Mouse (Mus musculus) CH12.LX (cell line): ENCODE measurements around the gene Ptgfr. TPM values are rescaled to one million over a fixed set of nuclear protein-coding genes. Genes with fewer than 3 reads are reported as not detected.

Source experiments
- DNase-seq: peaks from one replicate; pipeline ENCODE4 v3.0.0-alpha.2; 2013; ENCODE audit errors: extremely low read depth
- H3K27ac ChIP-seq: 2 replicates; pipeline ENCODE4 v1.5.1; 2012; ENCODE audit warnings: low read depth, mild to moderate bottlenecking, control low read depth, moderate library complexity; ENCODE audit not compliant: insufficient read depth
- H3K27me3 ChIP-seq: replicated peaks from 2 replicates; pipeline ENCODE3; 2012; ENCODE audit warnings: inconsistent platforms
- H3K36me3 ChIP-seq, 2 experiments: replicated peaks in 1 of 2; 2 replicates each; pipeline versions ENCODE3 to v1.6.1; 2012; ENCODE audit warnings: inconsistent platforms in 1 of 2, low read length in 1 of 2, mild to moderate bottlenecking in 1 of 2, mixed read lengths in 1 of 2, moderate library complexity in 1 of 2; ENCODE audit not compliant: control insufficient read depth in 1 of 2, insufficient read depth in 1 of 2
- H3K4me1 ChIP-seq, 2 experiments: 2 replicates each; pipeline ENCODE4 v1.6.1; 2012; ENCODE audit warnings: inconsistent platforms in 1 of 2, moderate library complexity in 1 of 2; ENCODE audit not compliant: insufficient read depth in 2 of 2, control insufficient read depth in 1 of 2
- H3K4me2 ChIP-seq: 2 replicates; pipeline ENCODE4 v1.6.1; 2012; ENCODE audit warnings: low read depth, mild to moderate bottlenecking, control low read depth; ENCODE audit not compliant: poor library complexity, insufficient read depth, severe bottlenecking
- H3K4me3 ChIP-seq, 3 experiments: fragments of 150-350 bp in 1 of 3; sonication (generic) in 1 of 3; replicated peaks in 1 of 3; 2 replicates each; pipeline versions ENCODE3 to v1.5.1; 2011 to 2012; ENCODE audit warnings: low read depth in 2 of 3, low read length in 2 of 3, mild to moderate bottlenecking in 2 of 3, moderate library complexity in 2 of 3, control low read depth in 1 of 3, improper control_type of control experiment in 1 of 3, inconsistent platforms in 1 of 3, mixed read lengths in 1 of 3; ENCODE audit not compliant: poor library complexity in 1 of 3
- H3K79me2 ChIP-seq: replicated peaks from 2 replicates; pipeline ENCODE4 v1.6.1; 2012; ENCODE audit warnings: mild to moderate bottlenecking, moderate library complexity; ENCODE audit not compliant: control insufficient read depth, poor library complexity, insufficient read depth, severe bottlenecking; ENCODE audit errors: extremely low read depth
- H3K9ac ChIP-seq: 2 replicates; pipeline ENCODE4 v1.6.1; 2012; ENCODE audit warnings: low read depth, mild to moderate bottlenecking, control low read depth, moderate library complexity; ENCODE audit not compliant: insufficient read depth
- H3K9me3 ChIP-seq: replicated peaks from 2 replicates; pipeline ENCODE3; 2012; ENCODE audit warnings: low read length, inconsistent platforms, mixed read lengths
- EP300 ChIP-seq: IDR thresholded peaks from 2 replicates; pipeline ENCODE4 v1.6.1; 2011; ENCODE audit warnings: low read length, improper control_type of control experiment
- IRF4 ChIP-seq: IDR thresholded peaks from 2 replicates; pipeline ENCODE4 v1.6.1; 2014; ENCODE audit warnings: low read depth, mild to moderate bottlenecking, inconsistent platforms, low read length, improper control_type of control experiment
- JUN ChIP-seq: IDR thresholded peaks from 2 replicates; pipeline ENCODE4 v1.6.1; 2011; ENCODE audit warnings: low read depth, mild to moderate bottlenecking, low read length, improper control_type of control experiment, moderate library complexity; ENCODE audit not compliant: insufficient read depth
- JUND ChIP-seq: conservative IDR thresholded peaks from 2 replicates; pipeline ENCODE4 v1.6.1; 2011; ENCODE audit warnings: low read depth, low read length, improper control_type of control experiment
- MAFK ChIP-seq: IDR thresholded peaks from 2 replicates; pipeline ENCODE4 v1.6.1; 2011; ENCODE audit warnings: low read length, improper control_type of control experiment; ENCODE audit not compliant: insufficient replicate concordance
- POLR2AphosphoS2 ChIP-seq: IDR thresholded peaks from 2 replicates; pipeline ENCODE4 v1.6.1; 2011; ENCODE audit warnings: low read depth, low read length, improper control_type of control experiment
- RAD21 ChIP-seq: IDR thresholded peaks from 2 replicates; pipeline ENCODE4 v1.6.1; 2011; ENCODE audit warnings: low read depth, mild to moderate bottlenecking, low read length, improper control_type of control experiment, moderate library complexity
- SIN3A ChIP-seq: IDR thresholded peaks from 2 replicates; pipeline ENCODE4 v1.6.1; 2012; ENCODE audit warnings: low read length, improper control_type of control experiment, inconsistent platforms
- TBP ChIP-seq: conservative IDR thresholded peaks from 2 replicates; pipeline ENCODE4 v1.6.1; 2011; ENCODE audit warnings: low read depth, low read length, improper control_type of control experiment
- TCF12 ChIP-seq: IDR thresholded peaks from 2 replicates; pipeline ENCODE4 v1.6.1; 2014; ENCODE audit warnings: low read depth, mild to moderate bottlenecking, inconsistent platforms, low read length, improper control_type of control experiment
- ZNF384 ChIP-seq: IDR thresholded peaks from 2 replicates; pipeline ENCODE4 v1.6.1; 2012; ENCODE audit warnings: low read depth, low read length, improper control_type of control experiment, inconsistent platforms
- dilution Hi-C: fragments of 300-500 bp; cut with MboI; formaldehyde crosslinking; loops from 2 replicates; pipeline ENCODE4 v1.14.3; 2020; ENCODE audit warnings: low sequenced_read_pairs; ENCODE audit not compliant: extremely low pct_unique_long_range_greater_than_20kb, extremely low pct_ligation_motif_present
- in situ Hi-C: fragments of 300-500 bp; cut with MboI; formaldehyde crosslinking; loops from 3 replicates; pipeline ENCODE4 v1.14.3; 2019; ENCODE audit warnings: low sequenced_read_pairs, low pct_ligation_motif_present, low pct_unique_long_range_greater_than_20kb, mixed read lengths
- polyA plus RNA-seq: library from polyadenylated mRNA; unstranded; fragments of >175 nt; gene quantifications from 2 replicates; pipeline ENCODE4 v1.2.1, GENCODE M21; 2012; ENCODE audit warnings: low read depth; ENCODE audit not compliant: insufficient read length
- total RNA-seq, 2 experiments: library from RNA; depleted of rRNA; stranded (reverse); fragments of 300-350 nt in 1 of 2; fragments of >200 nt in 1 of 2; gene quantifications; 2 replicates each; pipeline ENCODE4 v1.2.3; 2012 to 2014

Ptgfr gene
- total and polyA plus RNA-seq, 3 experiments = not detected

DNA sequence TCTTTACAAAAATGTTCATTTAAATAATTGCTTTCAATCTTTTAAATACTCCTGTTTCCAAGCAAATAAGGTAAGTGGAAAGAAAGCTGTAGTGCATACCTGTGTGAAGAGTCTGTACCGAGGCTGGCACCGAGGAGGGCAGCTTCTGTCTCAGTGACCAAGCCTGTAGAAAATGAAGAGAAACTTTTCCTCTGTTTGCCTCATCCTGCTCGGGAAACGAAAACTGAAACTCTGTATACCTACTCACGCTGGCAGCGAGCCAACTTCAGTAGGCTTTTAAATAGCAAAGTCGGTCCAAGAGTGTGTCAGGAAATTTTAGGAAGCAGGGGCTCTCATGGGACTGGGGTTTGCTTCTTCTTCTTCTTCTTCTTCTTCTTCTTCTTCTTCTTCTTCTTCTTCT is 87.7 kb downstream of the Ptgfr start, which contains the start of gene Ifi44:
Gene Ifi44 (minus strand): TSS at position 224 of the 400 bp plus-strand sequence.
- TF ChIP-seq TCF12 = no peak
- no peak for TF ChIP-seq ZNF384
- TF ChIP-seq JUN = no peak
- TF ChIP-seq SIN3A = no peak
- no peak for TF ChIP-seq TBP
- no peak for TF ChIP-seq RAD21
- no peaks in the 10 kb centered on the region for H3K79me2 ChIP-seq
- H3K4me3 ChIP-seq = no peak within 1 kb of the TSS
- peaks cover 0 to 11% of the 10 kb centered on the region in 2 experiments; a peak in 2 of 4 replicates for H3K4me1 ChIP-seq
- DNase-seq = no peak
- no peaks in the 10 kb centered on the region for H3K9me3 ChIP-seq
- peak within 1 kb of the TSS; percentile 39 for H3K4me2 ChIP-seq
- no peaks in the 10 kb centered on the region for H3K27me3 ChIP-seq
- no peaks in the 10 kb centered on the region for H3K36me3 ChIP-seq
- no peak within 1 kb of the TSS for H3K9ac ChIP-seq
- in situ Hi-C loops = no loop called here
- no peak within 1 kb of the TSS for H3K27ac ChIP-seq
- dilution Hi-C loops = no loop called here

DNA sequence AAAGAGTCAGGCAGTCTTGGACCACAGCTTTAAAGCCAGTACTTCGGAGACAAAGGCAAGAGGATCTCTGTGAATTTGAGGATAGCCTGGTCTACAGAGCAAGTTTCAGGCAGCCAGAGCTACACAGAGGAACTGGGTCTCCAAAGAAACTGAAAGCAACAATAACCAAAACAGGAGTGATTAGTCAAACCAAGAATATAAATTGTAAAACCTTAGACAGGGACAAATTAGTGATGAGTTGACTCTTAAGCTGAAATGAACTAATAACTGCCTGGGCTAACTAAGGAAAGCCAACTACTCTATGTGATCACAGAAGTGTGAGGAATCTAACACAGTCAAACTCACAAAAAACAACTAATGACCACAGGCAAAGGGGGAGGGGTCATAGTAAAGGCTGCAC is 88.9 kb downstream of the Ptgfr start:
- no peaks in the 10 kb centered on the region for H3K79me2 ChIP-seq
- in situ Hi-C loops (no loop called here), dilution Hi-C loops (no loop called here)
- no peak for TF ChIP-seq POLR2AphosphoS2
- TF ChIP-seq IRF4 = peak; percentile 86
- TF ChIP-seq MAFK = peak; percentile 22; the same call in 1 of the 2 replicates
- peak; percentile 91 for TF ChIP-seq JUND
- TF ChIP-seq EP300 = peak; percentile 78
- peak; percentile 50; the same call in 1 of the 2 replicates for TF ChIP-seq JUN
- peak overlapping the region; percentile 21; the same call in 1 of the 2 replicates for H3K4me2 ChIP-seq
- H3K27me3 ChIP-seq = no peaks in the 10 kb centered on the region
- H3K27ac ChIP-seq = no peak overlapping the region
- H3K4me3 ChIP-seq = no peak overlapping the region
- H3K4me1 ChIP-seq = peaks cover 0 to 11% of the 10 kb centered on the region in 2 experiments; a peak in 2 of 4 replicates
- no peaks in the 10 kb centered on the region for H3K36me3 ChIP-seq
- H3K9me3 ChIP-seq = no peaks in the 10 kb centered on the region
- H3K9ac ChIP-seq = no peak overlapping the region
- peak; percentile 34 for DNase-seq

Other genes with a start within 250 kb of the Ptgfr start
- 0.21 TPM in 1 of 2 replicates, not detected in the other for gene Ifi44, start 87.7 kb downstream of the Ptgfr start, total RNA-seq (2012; rRNA removed)
- gene Ifi44, start 87.7 kb downstream of the Ptgfr start, total RNA-seq (2014; rRNA removed) = 0.07 TPM in 1 of 2 replicates, not detected in the other
- gene Ifi44, start 87.7 kb downstream of the Ptgfr start, polyA plus RNA-seq = not detected in 2 replicates
- gene Ifi44l, start 74.7 kb downstream of the Ptgfr start, total RNA-seq (2012; rRNA removed) = not detected in 2 replicates
- not detected in 2 replicates for gene Ifi44l, start 74.7 kb downstream of the Ptgfr start, total RNA-seq (2014; rRNA removed)
- gene Ifi44l, start 74.7 kb downstream of the Ptgfr start, polyA plus RNA-seq = not detected in 2 replicates